Mouse (Mus musculus) fat pad, adult 2 months (tissue): ENCODE data around the gene Rnf225.
"Not testable (repeated sequence)": the region's sequence is repeated elsewhere in the genome, so short reads cannot be mapped to it uniquely, and the experiment has no call there.

Experiments
- DNase-seq: peaks from one replicate; pipeline ENCODE4 v3.0.0-alpha.2; 2011; ENCODE audit warnings: low read depth, low spot score; ENCODE audit errors: extremely low read depth

The Rnf225 gene

GRCm38 (mm10) chr7:12927191-12927680, at the start of gene Rnf225:
TSS of gene Rnf225 (plus strand) at chr7:12927416.
- no peak for DNase-seq

- DNase-seq: no peak
Measured at GRCm38 (mm10) chr7:12880036-12880435, 47.2 kb upstream of the Rnf225 start.

GRCm38 (mm10) chr7:12880497-12880896, 46.7 kb upstream of the Rnf225 start:
- DNase-seq: not testable (repeated sequence)

- DNase-seq: peak; percentile 66
Measured at GRCm38 (mm10) chr7:12880911-12881660, 46.1 kb upstream of the Rnf225 start, which contains the start of gene Zfp128. TSS of gene Zfp128 (plus strand) at chr7:12881177.

- DNase-seq: no peak
Measured at GRCm38 (mm10) chr7:12886563-12887266, 40.5 kb upstream of the Rnf225 start.

GRCm38 (mm10) chr7:12887585-12887984, 39.6 kb upstream of the Rnf225 start:
- DNase-seq: no peak

- DNase-seq: no peak
Measured at GRCm38 (mm10) chr7:12890928-12891327, 36.3 kb upstream of the Rnf225 start.

GRCm38 (mm10) chr7:12891334-12891733, 35.9 kb upstream of the Rnf225 start:
- DNase-seq: no peak

GRCm38 (mm10) chr7:12897655-12898410, 29.4 kb upstream of the Rnf225 start, which contains the start of gene Zscan22:
TSS of gene Zscan22 (plus strand) at chr7:12897815.
- peak; percentile 68 for DNase-seq

- DNase-seq: no peak
Measured at GRCm38 (mm10) chr7:12901517-12901916, 25.7 kb upstream of the Rnf225 start.

GRCm38 (mm10) chr7:12903623-12904022, 23.6 kb upstream of the Rnf225 start:
- DNase-seq: no peak

- DNase-seq: no peak
Measured at GRCm38 (mm10) chr7:12905146-12905545, 22.1 kb upstream of the Rnf225 start.

GRCm38 (mm10) chr7:12909498-12909962, 17.7 kb upstream of the Rnf225 start:
- DNase-seq: no peak

- no peak for DNase-seq
Measured at GRCm38 (mm10) chr7:12910181-12910668, 17.0 kb upstream of the Rnf225 start.

- no peak for DNase-seq
Measured at GRCm38 (mm10) chr7:12913556-12913955, 13.7 kb upstream of the Rnf225 start.

- DNase-seq: not testable (repeated sequence)
Measured at GRCm38 (mm10) chr7:12920495-12920894, 6.7 kb upstream of the Rnf225 start.

GRCm38 (mm10) chr7:12921318-12921704, 5.9 kb upstream of the Rnf225 start:
- DNase-seq: no peak

- DNase-seq: peak; percentile 90
Measured at GRCm38 (mm10) chr7:12921705-12922465, 5.3 kb upstream of the Rnf225 start, which contains the start of gene Rps5. TSS of gene Rps5 (plus strand) at chr7:12922290.

- no peak for DNase-seq
Measured at GRCm38 (mm10) chr7:12922729-12923128, 4.5 kb upstream of the Rnf225 start.

GRCm38 (mm10) chr7:12926316-12926715, 900 bp upstream of the Rnf225 start:
- DNase-seq: no peak
